Mouse (Mus musculus) left cerebral cortex, postnatal 25 days (tissue): Measurements from ENCODE around the gene Dmpk. TPM values are rescaled to one million over a fixed set of nuclear protein-coding genes. Genes with fewer than 3 reads are reported as not detected.

ENCODE experiments used
- DNase-seq, 2 experiments: peaks; one replicate each; pipeline ENCODE4 v3.0.0; 2022; ENCODE audit warnings: low spot score in 2 of 2, mixed read lengths in 1 of 2
- intact Hi-C: fragments of 180-260 bp; cut with DNase I; formaldehyde crosslinking; loops from one replicate; pipeline ENCODE4 v1.15.1; 2025
- microRNA-seq, 2 experiments: library from miRNA; unstranded; fragments of <30 nt; microRNA quantifications; one replicate each; pipeline ENCODE4 v1.2.0; 2022
- total RNA-seq, 2 experiments: library from RNA; stranded (reverse); gene quantifications; 2 replicates each; pipeline ENCODE4 v1.2.3; 2021

Dmpk gene
- total RNA-seq, 2 experiments from 2014 or later, result 25.0 to 37.5 TPM

- intact Hi-C loops, result no loop called here
- no peak for DNase-seq
These were observed 47.0 kb downstream of the Dmpk start for GRCm38 (mm10) chr7:19130657-19131056.

GRCm38 (mm10) chr7:19131324-19131848 is 47.7 kb downstream of the Dmpk start:
- intact Hi-C loops, result no loop called here
- peak; percentile 97 to 99 for DNase-seq

DNA sequence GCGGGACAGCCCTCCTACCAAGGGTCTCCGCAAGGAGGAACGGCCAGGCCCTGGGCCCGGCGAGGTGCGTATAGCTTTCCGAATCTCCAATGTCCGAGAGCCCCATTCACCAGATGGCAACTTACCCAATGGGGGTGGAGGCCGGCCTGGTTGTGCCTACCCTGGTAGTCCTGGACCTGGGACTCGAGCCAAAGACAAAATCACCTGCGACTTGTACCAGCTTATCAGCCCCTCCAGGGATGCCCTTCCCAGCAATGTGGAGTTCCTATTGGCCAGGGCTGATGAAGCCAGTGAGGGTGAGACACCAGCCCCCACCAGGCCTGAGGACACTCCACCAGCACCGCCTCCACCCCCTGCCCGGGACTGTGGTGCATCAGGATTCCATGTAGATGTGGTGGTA is 52.5 kb downstream of the Dmpk start:
- intact Hi-C loops, result no loop called here

DNA sequence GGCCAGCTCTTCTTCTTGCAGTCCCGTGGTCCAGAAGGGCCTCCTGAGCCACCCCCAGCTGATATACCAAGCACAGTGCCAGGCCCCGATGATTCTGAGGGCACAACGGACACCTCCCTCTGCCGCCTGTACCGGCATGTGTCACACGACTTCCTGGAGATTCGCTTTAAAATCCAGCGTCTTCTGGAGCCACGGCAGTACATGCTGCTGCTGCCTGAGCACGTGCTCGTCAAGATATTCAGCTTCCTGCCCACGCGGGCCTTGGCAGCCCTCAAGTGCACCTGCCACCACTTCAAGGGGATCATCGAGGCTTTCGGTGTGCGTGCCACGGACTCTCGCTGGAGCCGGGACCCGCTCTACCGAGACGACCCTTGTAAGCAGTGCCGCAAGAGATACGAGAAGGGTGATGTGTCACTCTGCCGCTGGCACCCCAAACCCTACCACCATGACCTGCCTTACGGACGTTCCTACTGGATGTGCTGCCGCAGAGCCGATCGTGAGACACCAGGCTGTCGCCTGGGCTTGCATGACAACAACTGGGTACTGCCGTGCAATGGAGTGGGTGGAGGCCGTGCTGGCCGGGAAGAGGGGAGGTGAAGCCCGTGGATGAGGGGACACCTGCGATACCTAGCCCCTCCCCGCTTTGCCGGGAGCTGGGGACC is 53.2 kb downstream of the Dmpk start:
- intact Hi-C loops, result no loop called here
- peak; percentile 62 to 80 for DNase-seq

More for the DNA sequence above, 52.5 kb downstream of the Dmpk start:
- no peak for DNase-seq

- intact Hi-C loops, result no loop called here
These were observed 53.7 kb downstream of the Dmpk start for GRCm38 (mm10) chr7:19137380-19137779.

More at GRCm38 (mm10) chr7:19137380-19137779, 53.7 kb downstream of the Dmpk start:
- peak; percentile 29 to 63 for DNase-seq

Small RNA genes within 50 kb of the gene (microRNA-seq; reads per million reads assigned to microRNA genes)
- gene Mir3100, result 4.0 to 4.4 reads per million in 2 experiments

Other genes with a start within 250 kb of the Dmpk start
- 1 to 10 TPM; 1.8 to 2.1 TPM for gene Mill2, start 243.9 kb upstream of the Dmpk start, total RNA-seq
- 10 to 100 TPM; 23.2 to 26.3 TPM for gene Pglyrp1, start 212.5 kb upstream of the Dmpk start, total RNA-seq
- gene Ccdc61, start 173.4 kb upstream of the Dmpk start, total RNA-seq, result 10 to 100 TPM in 1 of 2 experiments, 1 to 10 TPM in 1; 9.9 to 10.5 TPM
- gene Nova2, start 158.0 kb upstream of the Dmpk start, total RNA-seq, result 10 to 100 TPM; 78.2 to 84.6 TPM
- under 1 TPM; 0.53 to 0.76 TPM for gene Nanos2, start 96.4 kb upstream of the Dmpk start, total RNA-seq
- 10 to 100 TPM; 50.4 to 53.3 TPM for gene Mypop, start 92.6 kb upstream of the Dmpk start, total RNA-seq
- gene Irf2bp1, start 79.8 kb upstream of the Dmpk start, total RNA-seq, result 10 to 100 TPM; 46.7 to 48.3 TPM
- gene Foxa3, start 60.3 kb upstream of the Dmpk start, total RNA-seq, result not detected
- gene Sympk, start 59.5 kb upstream of the Dmpk start, total RNA-seq, result 100 to 1,000 TPM; 122 to 133 TPM
- under 1 TPM; 0.14 to 0.30 TPM for gene Rsph6a, start 29.2 kb upstream of the Dmpk start, total RNA-seq
- gene Dmwd, start 7.6 kb upstream of the Dmpk start, total RNA-seq, result 100 to 1,000 TPM; 138 to 142 TPM
- gene Six5, start 10.7 kb downstream of the Dmpk start, total RNA-seq, result 1 to 10 TPM; 1.6 to 2.2 TPM
- gene Gm4969, start 34.5 kb downstream of the Dmpk start, total RNA-seq, result under 1 TPM; 0.25 to 0.32 TPM
- 10 to 100 TPM; 12.5 to 14.4 TPM for gene Fbxo46, start 36.0 kb downstream of the Dmpk start, total RNA-seq
- 10 to 100 TPM; 15.5 to 16.0 TPM for gene Qpctl, start 65.4 kb downstream of the Dmpk start, total RNA-seq
- gene Snrpd2, start 65.9 kb downstream of the Dmpk start, total RNA-seq, result 10 to 100 TPM; 72.8 to 77.5 TPM
- gene Gipr, start 82.3 kb downstream of the Dmpk start, total RNA-seq, result 1 to 10 TPM; 1.1 to 1.5 TPM
- gene Eml2, start 92.6 kb downstream of the Dmpk start, total RNA-seq, result 100 to 1,000 TPM; 125 to 133 TPM
- gene Gpr4, start 128.7 kb downstream of the Dmpk start, total RNA-seq, result 1 to 10 TPM; 3.7 to 4.3 TPM
- gene Opa3, start 144.5 kb downstream of the Dmpk start, total RNA-seq, result 10 to 100 TPM; 46.6 to 47.3 TPM
- 10 to 100 TPM; 13.1 to 14.3 TPM for gene Vasp, start 188.0 kb downstream of the Dmpk start, total RNA-seq
- gene Ppm1n, start 196.2 kb downstream of the Dmpk start, total RNA-seq, result under 1 TPM in 1 of 2 experiments, not detected in 1; 0.55 TPM
- gene Rtn2, start 198.8 kb downstream of the Dmpk start, total RNA-seq, result 100 to 1,000 TPM; 112 TPM
- 10 to 100 TPM; 21.0 to 26.0 TPM for gene Fosb, start 226.2 kb downstream of the Dmpk start, total RNA-seq